8 mouse cellular contexts compared by ENCODE assay signal in the genomic region with DNA sequence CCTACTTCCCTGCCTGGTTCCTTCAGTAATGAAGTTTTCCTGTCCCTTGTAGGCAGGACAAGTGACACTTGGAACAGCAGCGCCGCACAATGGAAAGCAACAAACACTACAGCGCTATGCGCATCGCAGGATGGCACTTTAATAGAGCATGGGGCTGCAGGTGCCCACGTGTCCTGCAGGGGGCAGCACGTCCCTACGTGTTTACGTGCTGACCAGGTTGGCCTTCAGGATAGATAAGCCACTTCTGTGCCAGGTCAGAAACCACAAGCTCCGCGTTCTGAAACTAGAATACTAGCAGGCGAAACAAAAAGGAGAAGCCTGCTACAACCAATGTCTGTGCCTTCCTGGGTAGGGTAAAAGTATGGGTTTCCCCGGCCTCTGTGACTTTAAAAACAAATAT. TPM values are rescaled to one million over a fixed set of nuclear protein-coding genes. Genes with fewer than 3 reads are reported as not detected.
DNase-seq lines count a peak whose midpoint lies in the region; ATAC-seq and TF ChIP-seq lines count a peak whose summit lies in the region.

No protein-coding gene starts in this region.

- H3K9me3 ChIP-seq in hindbrain, embryonic 10.5 days: no peaks in the 10 kb centered on the region
- H3K9me3 ChIP-seq in hindbrain, embryonic 13.5 days: no peaks in the 10 kb centered on the region

- no peak for ATAC-seq in hindbrain, embryonic 13.5 days (ENCODE audit: low FRiP score)

- peak; percentile 74 for DNase-seq in hindbrain, embryonic 10.5 days (ENCODE audit: low spot score)
- peak; percentile 82 for DNase-seq in c-Kit-positive CD71-positive TER-119-negative erythroid progenitor cells, embryonic 14.5 days (ENCODE audit: low read depth)
- DNase-seq in frontal cortex, adult 2 months (ENCODE audit: extremely low spot score in 1 of 2, low spot score in 1 of 2): peak; percentile 56 to 84
- DNase-seq in kidney, adult 18-20 months: peak; percentile 66
- peak; percentile 74 for DNase-seq in left cerebral cortex, postnatal 4 days
- DNase-seq in telencephalon, adult 2 months (ENCODE audit: low read depth, low spot score): peak; percentile 38

- H3K4me1 ChIP-seq in hindbrain, embryonic 10.5 days (replicated peaks): peaks cover 4% of the 10 kb centered on the region; the same call in 1 of the 2 replicates
- 0 out of 2 replicates have a peak, but pooled peaks cover 4% of the 10 kb centered on the region for H3K4me1 ChIP-seq in hindbrain, embryonic 13.5 days (replicated peaks)

- H3K36me3 ChIP-seq in hindbrain, embryonic 10.5 days: no peaks in the 10 kb centered on the region
- no peaks in the 10 kb centered on the region for H3K36me3 ChIP-seq in hindbrain, embryonic 13.5 days
- no peaks in the 10 kb centered on the region for H3K36me3 ChIP-seq in myocyte (ENCODE audit: control insufficient read depth, insufficient read depth)

- H3K9ac ChIP-seq in hindbrain, embryonic 13.5 days: no peak overlapping the region

- no peak overlapping the region for H3K4me3 ChIP-seq in hindbrain, embryonic 10.5 days
- no peak overlapping the region for H3K4me3 ChIP-seq in hindbrain, embryonic 13.5 days
- no peak overlapping the region for H3K4me3 ChIP-seq in myocyte

- H3K27ac ChIP-seq in hindbrain, embryonic 10.5 days: no peak overlapping the region
- no peak overlapping the region for H3K27ac ChIP-seq in hindbrain, embryonic 13.5 days

- no peak for TF ChIP-seq POLR2A in myocyte (IDR thresholded peaks at IDR 0.05; ENCODE audit: insufficient read length, low read depth)

- WGBS in hindbrain, embryonic 10.5 days: 20% methylated on average over 13 of the region's 13 CpGs
- 22% methylated on average over 13 of the region's 13 CpGs for WGBS in hindbrain, embryonic 13.5 days

- no peak overlapping the region for H3K4me2 ChIP-seq in hindbrain, embryonic 13.5 days
- peak overlapping the region; percentile 16 for H3K4me2 ChIP-seq in myocyte (ENCODE audit: low read depth)

- H3ac ChIP-seq in myocyte (ENCODE audit: control insufficient read depth, insufficient read length): no peak overlapping the region

- intact Hi-C loops in left cerebral cortex, postnatal 4 days (cut with DNase I): loop anchor here (5.0 kb wide), 1 partner anchor 166 kb away; no protein-coding TSS in a partner anchor

- no peaks in the 10 kb centered on the region for H3K27me3 ChIP-seq in hindbrain, embryonic 10.5 days (ENCODE audit: insufficient read depth, poor library complexity, severe bottlenecking)
- H3K27me3 ChIP-seq in hindbrain, embryonic 13.5 days: no peaks in the 10 kb centered on the region
- H3K27me3 ChIP-seq in myocyte (ENCODE audit: control insufficient read depth, insufficient read depth, insufficient read length): no peaks in the 10 kb centered on the region

- H3K79me2 ChIP-seq in myocyte (ENCODE audit: control insufficient read depth, insufficient read depth): no peaks in the 10 kb centered on the region

TF ChIP-seq in myocyte, 11 proteins besides CTCF, POLR2A, EP300 and RAD21:
- TF ChIP-seq USF1 (IDR thresholded peaks at IDR 0.05; ENCODE audit: low read depth): no peak
TF ChIP-seq in myocyte: peak in this region for 0.

RNA-seq across cellular contexts. Expression of gene Scd4, which starts 30.6 kb away (rescaled TPM):
- 0.09 TPM in 1 of 2 replicates, not detected in the other for polyA plus RNA-seq in hindbrain, embryonic 10.5 days (2016; fragmentation: Nextera tagmentation; extraction: Ambion mirVana)
- polyA plus RNA-seq in hindbrain, embryonic 13.5 days (2015; fragmentation: Nextera tagmentation; extraction: Ambion mirVana): 0.09 and 0.19 TPM in 2 replicates
- 0.27 and 0.30 TPM in 2 replicates for polyA plus RNA-seq in frontal cortex, adult 2 months (2012; rRNA removed)
- total RNA-seq in left cerebral cortex, postnatal 4 days (2021): 1 to 10 TPM; 1.7 to 2.3 TPM
- 0.16 TPM for polyA plus RNA-seq in myocyte (2012; fragmentation: generic; extraction: Trizol)

RNA-seq across cellular contexts. Expression of gene Scd1, which starts 44.1 kb away (rescaled TPM):
- 10.9 and 16.4 TPM in 2 replicates for polyA plus RNA-seq in hindbrain, embryonic 10.5 days (2016; fragmentation: Nextera tagmentation; extraction: Ambion mirVana)
- polyA plus RNA-seq in hindbrain, embryonic 13.5 days (2015; fragmentation: Nextera tagmentation; extraction: Ambion mirVana): 4.2 and 4.4 TPM in 2 replicates
- polyA plus RNA-seq in frontal cortex, adult 2 months (2012; rRNA removed): 111 and 161 TPM in 2 replicates
- total RNA-seq in left cerebral cortex, postnatal 4 days (2021): 100 to 1,000 TPM in 1 of 2 experiments, 10 to 100 TPM in 1; 89.1 to 102 TPM
- polyA plus RNA-seq in myocyte (2012; fragmentation: generic; extraction: Trizol): 347 TPM
